Mouse (Mus musculus) myocyte (in vitro differentiated cells): ENCODE data around the gene Foxr1.

Source experiments
- CEBPB ChIP-seq: IDR thresholded peaks from 2 replicates; pipeline ENCODE4 v1.6.1; 2011; ENCODE audit warnings: mild to moderate bottlenecking, moderate library complexity; ENCODE audit not compliant: poor library complexity, insufficient read depth, severe bottlenecking
- E2F4 ChIP-seq: IDR thresholded peaks from one replicate; pipeline ENCODE4 v1.6.1; 2011; ENCODE audit warnings: mild to moderate bottlenecking, control low read depth, moderate library complexity; ENCODE audit not compliant: insufficient read depth
- MAX ChIP-seq: IDR thresholded peaks from one replicate; pipeline ENCODE4 v1.6.1; 2011; ENCODE audit warnings: low read depth, mild to moderate bottlenecking, control low read depth
- MYOD1 ChIP-seq, 3 experiments: IDR thresholded peaks; one replicate each; pipeline ENCODE4 v1.6.1; 2011; ENCODE audit warnings: control low read depth in 2 of 3, low read depth in 2 of 3, mild to moderate bottlenecking in 2 of 3, moderate library complexity in 1 of 3; ENCODE audit not compliant: insufficient read length in 2 of 3, control insufficient read depth in 1 of 3
- POLR2A ChIP-seq: IDR thresholded peaks from one replicate; pipeline ENCODE4 v1.6.1; 2011; ENCODE audit warnings: low read depth, mild to moderate bottlenecking, control low read depth, moderate library complexity; ENCODE audit not compliant: insufficient read length
- POLR2AphosphoS2 ChIP-seq: IDR thresholded peaks from one replicate; pipeline ENCODE4 v1.6.1; 2011; ENCODE audit warnings: low read depth, control low read depth; ENCODE audit not compliant: insufficient read length
- SRF ChIP-seq: IDR thresholded peaks from one replicate; pipeline ENCODE4 v1.6.1; 2011; ENCODE audit warnings: low read depth; ENCODE audit not compliant: control insufficient read depth, insufficient read length
- TCF12 ChIP-seq: IDR thresholded peaks from one replicate; pipeline ENCODE4 v1.6.1; 2011; ENCODE audit warnings: mild to moderate bottlenecking, control low read depth; ENCODE audit not compliant: poor library complexity, insufficient read depth, severe bottlenecking

DNA sequence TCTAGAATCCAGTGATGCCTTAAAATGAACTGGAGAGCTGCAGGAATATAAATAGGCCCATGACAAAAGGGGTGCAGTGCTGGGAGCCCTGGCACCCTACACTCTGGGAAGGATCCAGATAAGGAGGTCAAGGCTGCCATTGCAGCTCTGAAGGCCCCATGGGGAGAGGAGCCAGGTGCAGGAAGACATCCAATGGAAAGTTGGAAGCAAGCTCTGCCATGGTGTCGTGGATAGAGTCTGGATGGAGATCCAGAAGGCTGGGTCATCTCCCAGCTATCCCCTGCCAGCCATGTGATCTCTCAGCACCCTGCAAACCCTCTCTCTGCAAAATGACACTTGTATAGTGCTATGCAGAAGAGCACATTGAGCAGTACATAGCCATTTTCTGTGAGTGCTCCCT lies 33.4 kb upstream of the Foxr1 start:
- TF ChIP-seq POLR2A (no peak), MAX (no peak), TCF12 (no peak), POLR2AphosphoS2 (no peak), MYOD1 (IDR thresholded peaks at IDR 0.05; ENCODE audit: control insufficient read depth in 1 of 3, insufficient read length in 2 of 3, low read depth in 2 of 3) (no peak), E2F4 (no peak), SRF (no peak), CEBPB (no peak)
